Mouse (Mus musculus): Measurements from ENCODE around the gene Foxp1.

DNA sequence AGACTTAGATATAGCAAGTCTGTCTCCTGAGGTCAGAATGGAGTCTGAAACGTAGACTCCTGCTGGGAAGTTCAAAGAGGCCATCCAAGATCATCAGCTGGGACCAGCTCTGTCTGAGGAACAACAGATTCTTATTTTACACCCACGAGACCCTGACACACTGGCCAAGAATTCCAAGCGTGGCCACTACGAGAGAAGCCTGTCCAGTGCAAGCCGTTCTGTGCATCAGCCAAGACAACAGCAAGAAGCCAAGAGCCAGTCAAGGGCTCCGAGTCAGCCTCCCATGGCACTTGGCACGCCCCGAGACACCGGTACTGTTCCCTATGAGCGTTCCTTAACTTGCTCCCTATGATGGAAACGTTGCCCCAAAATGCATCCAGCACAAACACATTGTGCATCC, 194.8 kb downstream of the Foxp1 start:
- TF ChIP-seq GATA1 (IDR thresholded peaks at IDR 0.05; ENCODE audit: borderline replicate concordance, low read length): no peak
- TF ChIP-seq FLI1 (IDR thresholded peaks at IDR 0.05; ENCODE audit: low read length): no peak
